Mouse (Mus musculus) megakaryocyte, embryonic 14.5 days (primary cell): Measurements from ENCODE around the gene Cdc6.

Source experiments
- FLI1 ChIP-seq: IDR thresholded peaks from 2 replicates; pipeline ENCODE4 v1.6.1; 2012; ENCODE audit warnings: low read length, inconsistent platforms, mixed read lengths
- GATA1 ChIP-seq: IDR thresholded peaks from 3 replicates; pipeline ENCODE4 v1.6.1; 2012; ENCODE audit warnings: mixed read lengths, low read length, inconsistent platforms, borderline replicate concordance

DNA sequence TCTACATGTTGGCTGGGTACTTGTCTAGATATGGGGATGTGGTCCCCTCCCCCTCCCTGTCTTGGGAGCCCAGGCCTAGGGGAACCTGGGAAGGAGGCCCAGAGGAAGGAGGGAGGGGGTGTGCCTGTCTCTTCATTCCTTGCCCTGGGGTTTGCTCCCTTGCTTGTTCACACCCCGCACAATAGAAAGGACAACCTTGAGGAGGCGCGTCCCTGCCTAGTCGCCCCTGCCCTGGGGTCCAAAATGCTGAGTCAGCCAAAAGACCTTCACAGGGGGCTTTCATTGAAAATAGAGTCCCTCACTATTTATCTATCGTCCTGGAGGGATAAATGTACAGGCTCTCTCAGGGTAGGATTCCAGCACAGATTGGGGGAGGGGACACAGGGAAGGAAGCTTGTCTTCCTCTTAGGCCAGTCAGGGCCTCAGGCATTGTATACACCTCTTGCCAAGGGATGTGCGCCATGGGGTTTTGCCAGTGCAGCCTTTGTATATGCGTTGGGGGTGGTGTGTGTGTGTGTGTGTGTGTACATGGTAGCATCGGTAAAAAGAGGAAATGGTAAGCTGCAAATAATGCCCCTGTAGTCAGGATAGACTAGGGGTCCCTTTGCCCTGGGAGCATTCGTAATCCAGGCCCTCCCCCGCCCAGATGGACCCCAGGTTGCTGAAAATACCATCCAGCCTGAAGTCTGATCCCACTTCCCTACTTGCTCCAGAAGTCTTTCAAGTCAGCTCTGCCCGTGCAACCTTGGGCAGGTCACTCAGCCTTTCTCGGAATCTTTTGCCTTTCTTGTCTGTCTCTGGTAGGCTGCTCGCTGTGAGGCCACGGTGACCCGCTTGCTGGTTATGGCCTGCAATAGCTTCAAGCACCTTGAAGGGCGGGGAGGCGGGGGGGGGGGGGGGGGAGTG is 47.5 kb downstream of the Cdc6 start:
- TF ChIP-seq FLI1 (no peak), GATA1 (no peak)
